Mouse (Mus musculus): Measurements from ENCODE around the gene Fbh1. TPM values are rescaled to one million over a fixed set of nuclear protein-coding genes. Genes with fewer than 3 reads are reported as not detected.

Gene Fbh1
- polyA plus RNA-seq, 1 experiment from 2014 or later = 119 TPM

GRCm38 (mm10) chr2:11705201-11706025 lies 72.0 kb downstream of the Fbh1 start, which contains the start of gene Il15ra:
Gene Il15ra, plus strand, starts transcription at chr2:11705290.
- TF ChIP-seq CTCF (IDR thresholded peaks at IDR 0.05) = no peak
- in situ Hi-C loops (cut with MboI; ENCODE audit: low pct_unique_long_range_greater_than_20kb) = no loop called here
- POLR2A ChIA-PET = no interaction called here
- CTCF ChIA-PET = interaction anchor here (1.5 kb wide), 1 partner anchor 18 kb away, joined by 3 read pairs; no protein-coding TSS in a partner anchor
- no peak for DNase-seq (ENCODE audit: low read depth, low spot score)
- peak; percentile 66 for ATAC-seq
- H3K27me3 ChIP-seq = peaks cover 16% of the 10 kb centered on the region

- ChIA-PET POLR2A (no interaction called here), CTCF (interaction anchor here (3.2 kb wide), 1 partner anchor 13 kb away, joined by 13 read pairs; no protein-coding TSS in a partner anchor)
- in situ Hi-C loops (cut with MboI; ENCODE audit: low pct_unique_long_range_greater_than_20kb) = no loop called here
- ATAC-seq = no peak
- peaks cover 16% of the 10 kb centered on the region for H3K27me3 ChIP-seq
- no peak for DNase-seq (ENCODE audit: low read depth, low spot score)
- no peak for TF ChIP-seq CTCF (IDR thresholded peaks at IDR 0.05)
Measured at GRCm38 (mm10) chr2:11699905-11700304, 77.5 kb downstream of the Fbh1 start.

GRCm38 (mm10) chr2:11698994-11699393 lies 78.4 kb downstream of the Fbh1 start:
- ATAC-seq (no peak), DNase-seq (ENCODE audit: low read depth, low spot score) (no peak)
- POLR2A ChIA-PET = no interaction called here
- CTCF ChIA-PET = interaction anchor here (1.3 to 3.2 kb wide), 3 partner anchors 12 to 29 kb away, joined by 3 to 13 read pairs (median 3); no protein-coding TSS in a partner anchor
- H3K27me3 ChIP-seq = peaks cover 16% of the 10 kb centered on the region
- no peak for TF ChIP-seq CTCF (IDR thresholded peaks at IDR 0.05)
- in situ Hi-C loops (cut with MboI; ENCODE audit: low pct_unique_long_range_greater_than_20kb) = no loop called here

GRCm38 (mm10) chr2:11695867-11696266 lies 81.5 kb downstream of the Fbh1 start:
- POLR2A ChIA-PET = no interaction called here
- no peak for ATAC-seq
- no peak for TF ChIP-seq CTCF (IDR thresholded peaks at IDR 0.05)
- no peak for DNase-seq (ENCODE audit: low read depth, low spot score)
- CTCF ChIA-PET = interaction anchor here (1.5 to 1.8 kb wide), 2 partner anchors 29 to 92 kb away, joined by 5 to 6 read pairs; partner anchors contain the start of gene Rbm17
- in situ Hi-C loops (cut with MboI; ENCODE audit: low pct_unique_long_range_greater_than_20kb) = no loop called here
- H3K27me3 ChIP-seq = no peaks in the 10 kb centered on the region

- POLR2A ChIA-PET = no interaction called here
- H3K27me3 ChIP-seq = peaks cover 9% of the 10 kb centered on the region
- CTCF ChIA-PET = interaction anchor here (1.5 to 1.8 kb wide), 2 partner anchors 27 to 91 kb away, joined by 5 to 6 read pairs; partner anchors contain the start of gene Rbm17
- in situ Hi-C loops (cut with MboI; ENCODE audit: low pct_unique_long_range_greater_than_20kb) = no loop called here
- no peak for TF ChIP-seq CTCF (IDR thresholded peaks at IDR 0.05)
- no peak for DNase-seq (ENCODE audit: low read depth, low spot score)
- ATAC-seq = no peak
Measured at GRCm38 (mm10) chr2:11694104-11694503, 83.3 kb downstream of the Fbh1 start.

- ATAC-seq = no peak
- DNase-seq (ENCODE audit: low read depth, low spot score) = no peak
Measured at GRCm38 (mm10) chr2:11693352-11693751, 84.0 kb downstream of the Fbh1 start.

More at GRCm38 (mm10) chr2:11693352-11693751, 84.0 kb downstream of the Fbh1 start:
- peaks cover 9% of the 10 kb centered on the region for H3K27me3 ChIP-seq
- POLR2A ChIA-PET = no interaction called here
- in situ Hi-C loops (cut with MboI; ENCODE audit: low pct_unique_long_range_greater_than_20kb) = no loop called here
- CTCF ChIA-PET = no interaction called here
- TF ChIP-seq CTCF (IDR thresholded peaks at IDR 0.05) = no peak

Other genes with a start within 250 kb of the Fbh1 start
- gene Pfkfb3, start 223.5 kb downstream of the Fbh1 start, polyA plus RNA-seq (2021) = 21.2 TPM
- gene Rbm17, start 173.4 kb downstream of the Fbh1 start, polyA plus RNA-seq (2021) = 141 TPM
- gene Gm17490, start 151.3 kb downstream of the Fbh1 start, polyA plus RNA-seq (2021) = not detected
- gene Il2ra, start 134.8 kb downstream of the Fbh1 start, polyA plus RNA-seq (2021) = not detected
- 0.91 TPM for gene Il15ra, start 72.3 kb downstream of the Fbh1 start, polyA plus RNA-seq (2021)
- gene Ankrd16, start 294 bp upstream of the Fbh1 start, polyA plus RNA-seq (2021) = 51.0 TPM